Mouse (Mus musculus): Measurements from ENCODE around the gene Agbl4.

DNA sequence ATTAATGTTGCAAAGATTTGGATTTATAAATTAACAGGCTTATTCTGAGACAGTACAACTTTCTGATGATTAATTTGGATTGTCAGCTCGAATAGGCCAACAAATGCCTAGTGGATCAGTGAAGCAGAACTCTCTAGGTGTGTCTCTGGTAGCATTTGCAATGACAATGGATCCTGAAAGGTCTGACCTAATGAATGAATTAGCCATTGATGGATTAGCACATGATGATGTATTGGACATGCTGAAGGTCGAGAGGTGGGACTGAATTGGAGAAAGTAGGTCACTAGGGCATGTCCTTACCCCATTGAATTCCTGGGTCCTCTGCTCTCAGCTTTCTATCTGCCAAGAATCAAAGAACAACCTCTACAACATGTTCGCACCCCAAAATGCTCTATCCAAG, 1285.3 kb downstream of the Agbl4 start:
- TF ChIP-seq USF1 (IDR thresholded peaks at IDR 0.05; ENCODE audit: low read depth), result no peak
- TF ChIP-seq FOSL1 (IDR thresholded peaks at IDR 0.05; ENCODE audit: insufficient read depth, low read length, poor library complexity, severe bottlenecking), result no peak
- no peak for TF ChIP-seq CTCF (IDR thresholded peaks at IDR 0.05; ENCODE audit: control insufficient read depth, insufficient read depth, insufficient read length)
- no peak for TF ChIP-seq MAX (IDR thresholded peaks at IDR 0.05)
- TF ChIP-seq MYOD1 (IDR thresholded peaks at IDR 0.05; ENCODE audit: control insufficient read depth, insufficient read length, low read depth), result no peak
- TF ChIP-seq MYOG (IDR thresholded peaks at IDR 0.05; ENCODE audit: control insufficient read depth, extremely low read depth, insufficient read length), result no peak

All from C2C12 (cell line).